Mouse (Mus musculus) olfactory bulb, adult 2 months (tissue): ENCODE data around the gene Gjb3.

Experiments
- CTCF ChIP-seq: fragments of 200-500 bp; IDR thresholded peaks from 2 replicates; pipeline ENCODE4 v1.5.1; 2012; ENCODE audit warnings: low read depth, mild to moderate bottlenecking, low read length, moderate library complexity; ENCODE audit not compliant: insufficient read depth
- POLR2A ChIP-seq: fragments of 200-500 bp; IDR thresholded peaks from 2 replicates; pipeline ENCODE4 v1.6.1; 2012; ENCODE audit warnings: mild to moderate bottlenecking, low read depth, low read length, moderate library complexity; ENCODE audit not compliant: insufficient read depth

DNA sequence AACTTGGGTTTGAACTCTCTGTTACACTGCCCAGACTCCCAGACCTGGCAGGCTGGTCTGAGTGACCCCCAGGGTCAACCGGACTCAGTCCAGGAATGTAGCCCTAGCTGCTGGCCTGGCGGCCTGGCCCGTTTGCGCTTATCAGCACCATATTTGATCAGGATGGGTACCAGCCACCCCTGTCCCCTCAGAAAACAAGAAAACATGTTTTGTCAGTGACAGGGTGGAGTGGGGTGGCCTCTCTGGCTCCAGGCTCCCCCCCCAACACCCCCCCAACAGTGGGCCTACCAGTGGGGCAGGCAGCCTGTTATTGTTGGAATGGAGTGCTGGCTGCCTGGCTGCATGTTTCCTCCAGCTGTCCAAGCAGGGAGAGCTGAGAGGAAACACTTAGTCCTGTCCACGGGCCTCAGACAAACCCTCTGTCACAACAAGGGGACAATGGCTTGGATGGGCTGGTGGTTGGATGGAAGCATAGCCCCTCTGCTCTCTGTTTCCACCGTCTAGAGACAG lies 41.5 kb downstream of the Gjb3 start:
- TF ChIP-seq CTCF, result no peak
- TF ChIP-seq POLR2A, result no peak
